Mouse (Mus musculus): ENCODE data around the gene Ntn5. TPM values are rescaled to one million over a fixed set of nuclear protein-coding genes. Genes with fewer than 3 reads are reported as not detected.
"Not testable (repeated sequence)": the region's sequence is repeated elsewhere in the genome, so short reads cannot be mapped to it uniquely, and the experiment has no call there.

Ntn5 gene
- polyA plus RNA-seq, 1 experiment from 2014 or later, result 0.29 TPM

GRCm38 (mm10) chr7:45642083-45642482 is 41.7 kb upstream of the Ntn5 start:
- 0 out of 2 replicates have a peak, but pooled peaks cover 3% of the 10 kb centered on the region for H3K36me3 ChIP-seq (ENCODE audit: insufficient read depth, low read length)
- WGBS, result 71% methylated on average over 5 of the region's 5 CpGs
- no peaks in the 10 kb centered on the region for H3K27me3 ChIP-seq (ENCODE audit: insufficient read depth, low read length)
- peak overlapping the region; percentile 92 for H3K27ac ChIP-seq (ENCODE audit: low read length)
- H3K4me2 ChIP-seq (replicated peaks; ENCODE audit: low read depth, low read length), result peak overlapping the region; percentile 77
- peak overlapping the region; percentile 83 for H3K9ac ChIP-seq (replicated peaks; ENCODE audit: low read length)
- ATAC-seq (ENCODE audit: low FRiP score, low TSS enrichment), result no peak
- peaks cover 55% of the 10 kb centered on the region for H3K4me1 ChIP-seq (ENCODE audit: insufficient read depth, low read length)
- H3K9me3 ChIP-seq (ENCODE audit: low read length), result no peaks in the 10 kb centered on the region
- peak overlapping the region; percentile 53; the same call in 1 of the 2 replicates for H3K4me3 ChIP-seq (ENCODE audit: low read length)

- Histone ChIP-seq H3K27ac (ENCODE audit: low read length) (peak overlapping the region; percentile 92), H3K4me3 (ENCODE audit: low read length) (peak overlapping the region; percentile 53), H3K9ac (replicated peaks; ENCODE audit: low read length) (peak overlapping the region; percentile 83), H3K9me3 (ENCODE audit: low read length) (no peaks in the 10 kb centered on the region), H3K4me2 (replicated peaks; ENCODE audit: low read depth, low read length) (peak overlapping the region; percentile 77), H3K4me1 (ENCODE audit: insufficient read depth, low read length) (peaks cover 55% of the 10 kb centered on the region), H3K27me3 (ENCODE audit: insufficient read depth, low read length) (no peaks in the 10 kb centered on the region), H3K36me3 (ENCODE audit: insufficient read depth, low read length) (no peaks in the 10 kb centered on the region)
- WGBS, result 27% methylated on average over 16 of the region's 16 CpGs
- ATAC-seq (ENCODE audit: low FRiP score, low TSS enrichment), result no peak
Measured at GRCm38 (mm10) chr7:45642503-45643255, 41.1 kb upstream of the Ntn5 start.

- WGBS, result 3% methylated on average over 28 of the region's 28 CpGs
- Histone ChIP-seq H3K36me3 (ENCODE audit: insufficient read depth, low read length) (no peaks in the 10 kb centered on the region), H3K27me3 (ENCODE audit: insufficient read depth, low read length) (no peaks in the 10 kb centered on the region), H3K4me2 (replicated peaks; ENCODE audit: low read depth, low read length) (peak overlapping the region; percentile 77), H3K9ac (replicated peaks; ENCODE audit: low read length) (peak overlapping the region; percentile 83), H3K9me3 (ENCODE audit: low read length) (no peaks in the 10 kb centered on the region), H3K4me1 (ENCODE audit: insufficient read depth, low read length) (peaks cover 50% of the 10 kb centered on the region), H3K4me3 (ENCODE audit: low read length) (peak overlapping the region; percentile 53), H3K27ac (ENCODE audit: low read length) (peak overlapping the region; percentile 92)
- peak; percentile 92 for ATAC-seq (ENCODE audit: low FRiP score, low TSS enrichment)
Measured at GRCm38 (mm10) chr7:45643441-45644178, 40.2 kb upstream of the Ntn5 start.

- WGBS, result 15% methylated on average over 18 of the region's 18 CpGs
- H3K27ac ChIP-seq (ENCODE audit: low read length), result peak overlapping the region; percentile 89
- peak overlapping the region; percentile 44 for H3K4me3 ChIP-seq (ENCODE audit: low read length)
- H3K4me1 ChIP-seq (ENCODE audit: insufficient read depth, low read length), result peaks cover 50% of the 10 kb centered on the region
- peak; percentile 29; the same call in 1 of the 2 replicates for ATAC-seq (ENCODE audit: low FRiP score, low TSS enrichment)
- H3K27me3 ChIP-seq (ENCODE audit: insufficient read depth, low read length), result no peaks in the 10 kb centered on the region
- no peaks in the 10 kb centered on the region for H3K36me3 ChIP-seq (ENCODE audit: insufficient read depth, low read length)
- peak overlapping the region; percentile 77 for H3K4me2 ChIP-seq (replicated peaks; ENCODE audit: low read depth, low read length)
- no peaks in the 10 kb centered on the region for H3K9me3 ChIP-seq (ENCODE audit: low read length)
- peak overlapping the region; percentile 63 for H3K9ac ChIP-seq (replicated peaks; ENCODE audit: low read length)
Measured at GRCm38 (mm10) chr7:45644183-45644582, 39.6 kb upstream of the Ntn5 start.

DNA sequence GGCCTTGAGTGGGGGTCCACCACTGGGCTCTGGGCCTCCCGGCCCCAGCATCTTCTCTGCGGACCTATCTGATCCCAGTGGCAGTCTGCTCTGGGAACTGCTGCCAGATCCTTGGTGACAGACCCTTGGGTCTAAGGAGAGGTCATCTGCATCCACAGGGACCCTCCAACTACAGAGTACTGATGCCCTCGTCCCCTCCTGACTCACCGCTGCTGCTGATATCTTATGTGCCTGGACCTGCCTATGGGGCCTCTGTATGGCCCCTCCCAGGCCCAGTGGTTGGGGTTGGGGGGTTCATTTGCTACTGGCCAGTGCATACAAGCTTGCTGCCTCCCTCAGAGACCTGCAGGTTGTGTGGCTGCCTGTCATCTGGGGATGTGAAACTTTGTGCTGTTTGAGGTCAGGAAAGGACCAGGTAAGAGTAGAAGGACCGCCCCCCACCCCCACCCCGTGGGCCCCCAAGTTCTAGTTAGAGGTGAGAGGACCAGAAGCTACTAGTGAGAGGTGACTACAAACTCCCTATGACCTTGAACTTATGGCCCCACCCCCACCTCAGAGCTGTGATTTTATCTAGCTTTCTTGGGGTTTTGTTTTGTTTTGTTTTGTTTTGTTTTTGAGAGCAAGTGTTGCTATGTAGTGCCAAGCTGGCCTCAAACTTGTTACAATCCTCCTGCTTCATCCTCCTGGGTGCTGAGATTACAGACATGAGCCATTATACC is 38.8 kb upstream of the Ntn5 start:
- no peak for ATAC-seq (ENCODE audit: low FRiP score, low TSS enrichment)
- Histone ChIP-seq H3K4me1 (ENCODE audit: insufficient read depth, low read length) (peaks cover 41% of the 10 kb centered on the region), H3K4me3 (ENCODE audit: low read length) (peak overlapping the region; percentile 44), H3K9me3 (ENCODE audit: low read length) (no peaks in the 10 kb centered on the region), H3K9ac (replicated peaks; ENCODE audit: low read length) (peak overlapping the region; percentile 63), H3K27ac (ENCODE audit: low read length) (no peak overlapping the region; the same call in 1 of the 2 replicates), H3K27me3 (ENCODE audit: insufficient read depth, low read length) (no peaks in the 10 kb centered on the region), H3K4me2 (replicated peaks; ENCODE audit: low read depth, low read length) (peak overlapping the region; percentile 77), H3K36me3 (ENCODE audit: insufficient read depth, low read length) (no peaks in the 10 kb centered on the region)
- 65% methylated on average over 6 of the region's 6 CpGs for WGBS

GRCm38 (mm10) chr7:45645591-45645971 is 38.2 kb upstream of the Ntn5 start:
- WGBS, result 90% methylated on average over 7 of the region's 7 CpGs

DNA sequence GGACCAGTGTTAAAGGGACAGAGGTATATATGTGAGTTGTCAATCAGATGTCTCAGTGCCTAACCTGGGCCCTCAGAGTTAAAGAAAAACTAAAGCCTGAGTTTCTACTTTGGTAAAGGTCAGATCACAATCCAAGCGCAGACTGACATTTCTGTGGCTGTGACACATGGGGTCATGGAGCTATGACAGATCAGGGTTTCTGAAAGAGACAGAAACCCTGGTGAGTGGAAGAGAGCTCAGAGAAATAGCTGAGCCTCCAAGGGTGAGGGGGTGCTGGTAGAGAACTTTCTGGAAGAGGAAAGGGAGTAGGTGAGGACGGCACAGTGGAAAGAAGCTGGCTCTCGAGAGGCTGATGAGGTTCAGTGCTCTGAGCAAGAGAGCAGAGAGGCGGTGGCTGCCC is 37.2 kb upstream of the Ntn5 start:
- H3K9me3 ChIP-seq (ENCODE audit: low read length), result no peaks in the 10 kb centered on the region
- no peaks in the 10 kb centered on the region for H3K27me3 ChIP-seq (ENCODE audit: insufficient read depth, low read length)
- ATAC-seq (ENCODE audit: low FRiP score, low TSS enrichment), result no peak
- no peak overlapping the region for H3K4me3 ChIP-seq (ENCODE audit: low read length)
- H3K27ac ChIP-seq (ENCODE audit: low read length), result no peak overlapping the region
- WGBS, result 58% methylated on average over 4 of the region's 4 CpGs
- H3K9ac ChIP-seq (replicated peaks; ENCODE audit: low read length), result no peak overlapping the region
- H3K4me2 ChIP-seq (replicated peaks; ENCODE audit: low read depth, low read length), result no peak overlapping the region
- peaks cover 25% of the 10 kb centered on the region for H3K4me1 ChIP-seq (ENCODE audit: insufficient read depth, low read length)
- H3K36me3 ChIP-seq (ENCODE audit: insufficient read depth, low read length), result no peaks in the 10 kb centered on the region

More at GRCm38 (mm10) chr7:45645591-45645971, 38.2 kb upstream of the Ntn5 start:
- H3K4me1 ChIP-seq (ENCODE audit: insufficient read depth, low read length), result peaks cover 36% of the 10 kb centered on the region
- H3K9me3 ChIP-seq (ENCODE audit: low read length), result no peaks in the 10 kb centered on the region
- no peak overlapping the region for H3K9ac ChIP-seq (replicated peaks; ENCODE audit: low read length)
- no peaks in the 10 kb centered on the region for H3K27me3 ChIP-seq (ENCODE audit: insufficient read depth, low read length)
- ATAC-seq (ENCODE audit: low FRiP score, low TSS enrichment), result no peak
- H3K4me3 ChIP-seq (ENCODE audit: low read length), result no peak overlapping the region
- no peaks in the 10 kb centered on the region for H3K36me3 ChIP-seq (ENCODE audit: insufficient read depth, low read length)
- no peak overlapping the region for H3K4me2 ChIP-seq (replicated peaks; ENCODE audit: low read depth, low read length)
- H3K27ac ChIP-seq (ENCODE audit: low read length), result no peak overlapping the region

GRCm38 (mm10) chr7:45649351-45649750 is 34.5 kb upstream of the Ntn5 start:
- Histone ChIP-seq H3K4me3 (ENCODE audit: low read length) (no peak overlapping the region), H3K36me3 (ENCODE audit: insufficient read depth, low read length) (no peaks in the 10 kb centered on the region), H3K4me1 (ENCODE audit: insufficient read depth, low read length) (peaks cover 5% of the 10 kb centered on the region), H3K9me3 (ENCODE audit: low read length) (no peaks in the 10 kb centered on the region), H3K4me2 (replicated peaks; ENCODE audit: low read depth, low read length) (no peak overlapping the region), H3K27ac (ENCODE audit: low read length) (no peak overlapping the region), H3K9ac (replicated peaks; ENCODE audit: low read length) (no peak overlapping the region), H3K27me3 (ENCODE audit: insufficient read depth, low read length) (no peaks in the 10 kb centered on the region)
- no peak for ATAC-seq (ENCODE audit: low FRiP score, low TSS enrichment)
- 77% methylated on average over 8 of the region's 8 CpGs for WGBS

DNA sequence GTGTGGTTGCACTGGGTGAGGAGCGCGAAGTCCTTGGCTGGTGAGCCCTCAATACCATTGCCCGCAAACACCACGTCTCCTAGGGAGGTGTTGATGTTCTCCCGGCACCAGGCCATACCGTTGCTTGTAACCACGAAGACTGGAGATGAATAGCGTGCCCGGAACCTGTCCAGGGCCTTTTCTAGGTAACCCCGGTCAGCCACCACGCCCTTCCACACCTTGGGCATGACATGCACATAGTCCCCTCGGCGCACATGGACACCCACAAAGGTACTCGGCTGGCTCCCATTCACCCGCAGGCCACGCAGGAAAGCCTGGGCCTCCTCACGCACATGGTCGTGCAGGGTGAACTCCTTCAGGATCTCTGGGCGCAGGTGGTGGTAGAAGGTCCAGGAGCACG is 33.3 kb upstream of the Ntn5 start:
- H3K9me3 ChIP-seq (ENCODE audit: low read length); H3K36me3 ChIP-seq (ENCODE audit: insufficient read depth, low read length); H3K4me2 ChIP-seq (replicated peaks; ENCODE audit: low read depth, low read length); H3K4me3 ChIP-seq (ENCODE audit: low read length); H3K27ac ChIP-seq (ENCODE audit: low read length); H3K27me3 ChIP-seq (ENCODE audit: insufficient read depth, low read length); H3K9ac ChIP-seq (replicated peaks; ENCODE audit: low read length); ATAC-seq (ENCODE audit: low FRiP score, low TSS enrichment); H3K4me1 ChIP-seq (ENCODE audit: insufficient read depth, low read length): not testable (repeated sequence)
- 95% methylated on average over 19 of the region's 20 CpGs for WGBS

Data from kidney, embryonic 16.5 days (tissue).